21 mouse cellular contexts compared by ENCODE assay signal in genomic region chr14:54382641-54383040, GRCm38 (mm10). TPM values are rescaled to one million over a fixed set of nuclear protein-coding genes. Genes with fewer than 3 reads are reported as not detected.
DNase-seq lines count a peak whose midpoint lies in the region; ATAC-seq lines count a peak whose summit lies in the region.
"Had no signal": no experiment of that assay in that cellular context is flagged by ENCODE, and none has a peak within 500 bp of the region (broad histone marks: within the 10 kb centered on the region; RNA-seq: fewer than 3 reads in every experiment).

No protein-coding gene starts in this region.

- H3K4me3 ChIP-seq in intestine, embryonic 16.5 days (ENCODE audit: low read length) = no peak overlapping the region
- no peak overlapping the region for H3K4me3 ChIP-seq in intestine, embryonic 15.5 days (replicated peaks)
- no peak overlapping the region for H3K4me3 ChIP-seq in liver, embryonic 13.5 days (replicated peaks)
- H3K4me3 ChIP-seq in liver, embryonic 12.5 days = no peak overlapping the region
- H3K4me3 ChIP-seq in macrophage (ENCODE audit: inconsistent target) = no peak overlapping the region
- H3K4me3 ChIP-seq: embryonic facial prominence, embryonic 15.5 days; layer of hippocampus, adult 2 months; left cerebral cortex, adult 2 months; limb, embryonic 10.5 days; midbrain, embryonic 12.5 days; neural tube, embryonic 12.5 days had no signal

- no peaks in the 10 kb centered on the region for H3K9me3 ChIP-seq in intestine, embryonic 16.5 days (ENCODE audit: control insufficient read depth, low read length)
- H3K9me3 ChIP-seq in intestine, embryonic 15.5 days = no peaks in the 10 kb centered on the region
- no peaks in the 10 kb centered on the region for H3K9me3 ChIP-seq in liver, embryonic 13.5 days (replicated peaks)
- no peaks in the 10 kb centered on the region for H3K9me3 ChIP-seq in liver, embryonic 12.5 days (replicated peaks)
- H3K9me3 ChIP-seq: embryonic facial prominence, embryonic 15.5 days; limb, embryonic 10.5 days; midbrain, embryonic 12.5 days; neural tube, embryonic 12.5 days had no signal

- no peaks in the 10 kb centered on the region for H3K36me3 ChIP-seq in intestine, embryonic 16.5 days (ENCODE audit: control insufficient read depth, insufficient read depth, low read length)
- no peaks in the 10 kb centered on the region for H3K36me3 ChIP-seq in intestine, embryonic 15.5 days
- no peaks in the 10 kb centered on the region for H3K36me3 ChIP-seq in liver, embryonic 13.5 days
- 0 out of 2 replicates have a peak, but pooled peaks cover 3% of the 10 kb centered on the region for H3K36me3 ChIP-seq in liver, embryonic 12.5 days
- H3K36me3 ChIP-seq in macrophage (ENCODE audit: inconsistent target) = no peaks in the 10 kb centered on the region
- H3K36me3 ChIP-seq: embryonic facial prominence, embryonic 15.5 days; limb, embryonic 10.5 days; midbrain, embryonic 12.5 days; neural tube, embryonic 12.5 days had no signal

- no peak for ATAC-seq in intestine, embryonic 16.5 days
- ATAC-seq in intestine, embryonic 15.5 days = no peak
- ATAC-seq in liver, embryonic 13.5 days (ENCODE audit: low read depth) = no peak
- no peak for ATAC-seq in liver, embryonic 12.5 days
- ATAC-seq: activated CD4-positive, CD25-positive, alpha-beta regulatory T cell, adult 4 months; hindbrain, embryonic 16.5 days had no signal

- H3K4me2 ChIP-seq in intestine, embryonic 16.5 days (ENCODE audit: low read depth, low read length) = no peak overlapping the region
- H3K4me2 ChIP-seq in intestine, embryonic 15.5 days (replicated peaks) = no peak overlapping the region
- no peak overlapping the region for H3K4me2 ChIP-seq in liver, embryonic 13.5 days
- H3K4me2 ChIP-seq in liver, embryonic 12.5 days = no peak overlapping the region
- H3K4me2 ChIP-seq: embryonic facial prominence, embryonic 15.5 days; midbrain, embryonic 12.5 days; neural tube, embryonic 12.5 days had no signal

- H3K27me3 ChIP-seq in intestine, embryonic 16.5 days (replicated peaks; ENCODE audit: control insufficient read depth, insufficient read depth, low read length) = no peaks in the 10 kb centered on the region
- H3K27me3 ChIP-seq in intestine, embryonic 15.5 days (replicated peaks) = no peaks in the 10 kb centered on the region
- H3K27me3 ChIP-seq in liver, embryonic 13.5 days = no peaks in the 10 kb centered on the region
- H3K27me3 ChIP-seq in liver, embryonic 12.5 days (replicated peaks) = no peaks in the 10 kb centered on the region
- H3K27me3 ChIP-seq: CH12.LX; embryonic facial prominence, embryonic 15.5 days; midbrain, embryonic 12.5 days; neural tube, embryonic 12.5 days had no signal

- H3K27ac ChIP-seq in intestine, embryonic 16.5 days (ENCODE audit: low read length) = peak overlapping the region; percentile 71
- no peak overlapping the region; the same call in 1 of the 2 replicates for H3K27ac ChIP-seq in intestine, embryonic 15.5 days
- peak overlapping the region; percentile 66; the same call in 1 of the 2 replicates for H3K27ac ChIP-seq in liver, embryonic 13.5 days
- no peak overlapping the region for H3K27ac ChIP-seq in liver, embryonic 12.5 days
- H3K27ac ChIP-seq in macrophage = peak overlapping the region; percentile 72
- H3K27ac ChIP-seq: embryonic facial prominence, embryonic 15.5 days; layer of hippocampus, adult 2 months; left cerebral cortex, adult 2 months; limb, embryonic 10.5 days; midbrain, embryonic 12.5 days; neural tube, embryonic 12.5 days had no signal

- 74% methylated on average over 9 of the region's 9 CpGs for WGBS in intestine, embryonic 16.5 days
- 80% methylated on average over 9 of the region's 9 CpGs for WGBS in intestine, embryonic 15.5 days
- WGBS in liver, embryonic 13.5 days (ENCODE audit: insufficient replicate concordance) = 70% methylated on average over 9 of the region's 9 CpGs
- 60% methylated on average over 9 of the region's 9 CpGs for WGBS in liver, embryonic 12.5 days (ENCODE audit: insufficient replicate concordance)
- WGBS in macrophage (ENCODE audit: missing documents) = 56% methylated on average over 9 of the region's 9 CpGs

- H3K79me2 ChIP-seq in macrophage (ENCODE audit: inconsistent target) = peaks cover 86% of the 10 kb centered on the region; the same call in 1 of the 2 replicates

- peak overlapping the region; percentile 1; the same call in 1 of the 2 replicates for H3K9ac ChIP-seq in intestine, embryonic 16.5 days (ENCODE audit: low read depth, low read length)
- no peak overlapping the region for H3K9ac ChIP-seq in intestine, embryonic 15.5 days
- no peak overlapping the region for H3K9ac ChIP-seq in liver, embryonic 13.5 days
- no peak overlapping the region for H3K9ac ChIP-seq in liver, embryonic 12.5 days
- H3K9ac ChIP-seq: embryonic facial prominence, embryonic 15.5 days; midbrain, embryonic 12.5 days; neural tube, embryonic 12.5 days had no signal

- no peak for DNase-seq in liver, embryonic 13.5 days
- peak; percentile 46 for DNase-seq in R1 (ENCODE audit: low read depth, low spot score)
- no peak for DNase-seq in lung, postnatal 10 days
- no peak for DNase-seq in urinary bladder, adult 18-20 months (ENCODE audit: low spot score in 2 of 2)
- DNase-seq: adrenal gland, postnatal 10 days; cerebellum, adult 18-20 months; cerebellum, postnatal 25 days; lung, adult 2 months had no signal

- H3K4me1 ChIP-seq in intestine, embryonic 16.5 days (ENCODE audit: control insufficient read depth, insufficient read depth, low read length) = peaks cover 61% of the 10 kb centered on the region
- H3K4me1 ChIP-seq in intestine, embryonic 15.5 days (replicated peaks) = peaks cover 29% of the 10 kb centered on the region
- H3K4me1 ChIP-seq in liver, embryonic 13.5 days (replicated peaks) = peaks cover 50% of the 10 kb centered on the region
- H3K4me1 ChIP-seq in liver, embryonic 12.5 days = peaks cover 31% of the 10 kb centered on the region
- H3K4me1 ChIP-seq: embryonic facial prominence, embryonic 15.5 days; midbrain, embryonic 12.5 days; neural tube, embryonic 12.5 days had no signal

RNA-seq across cellular contexts. Expression of gene Oxa1l, which starts 22.0 kb away (rescaled TPM):
- 42.9 and 48.6 TPM in 2 replicates for polyA plus RNA-seq in intestine, embryonic 16.5 days (2015; fragmentation: Nextera tagmentation; extraction: Ambion mirVana)
- 41.7 and 48.8 TPM in 2 replicates for polyA plus RNA-seq in intestine, embryonic 15.5 days (2015; fragmentation: Nextera tagmentation; extraction: Ambion mirVana)
- polyA plus RNA-seq in liver, embryonic 13.5 days (2015; fragmentation: Nextera tagmentation; extraction: Ambion mirVana) = 21.4 and 22.3 TPM in 2 replicates
- polyA plus RNA-seq in liver, embryonic 12.5 days (2016; fragmentation: Nextera tagmentation; extraction: Ambion mirVana) = 24.9 and 27.3 TPM in 2 replicates
- total RNA-seq in macrophage (2018; cell fraction: chromatin; rRNA removed) = 100 to 1,000 TPM in 2 of 26 experiments, 10 to 100 TPM in 24; 16.9 to 118 (median 43.0) TPM
- total RNA-seq in macrophage (2018; cell fraction: cytosol; rRNA removed) = 10 to 100 TPM; 18.0 to 46.5 (median 34.2) TPM
- total RNA-seq in macrophage (2018; cell fraction: nucleus; rRNA removed) = 10 to 100 TPM; 15.1 to 86.6 (median 33.4) TPM
- 29.2 to 46.0 TPM (median 33.9 TPM) in 3 replicates for polyA plus RNA-seq in macrophage (2018)

RNA-seq across cellular contexts. Expression of gene Slc7a7, which starts 34.9 kb away (rescaled TPM):
- polyA plus RNA-seq in intestine, embryonic 16.5 days (2015; fragmentation: Nextera tagmentation; extraction: Ambion mirVana) = 93.8 and 111 TPM in 2 replicates
- 51.0 and 56.3 TPM in 2 replicates for polyA plus RNA-seq in intestine, embryonic 15.5 days (2015; fragmentation: Nextera tagmentation; extraction: Ambion mirVana)
- 8.6 and 10.3 TPM in 2 replicates for polyA plus RNA-seq in liver, embryonic 13.5 days (2015; fragmentation: Nextera tagmentation; extraction: Ambion mirVana)
- 8.4 and 8.5 TPM in 2 replicates for polyA plus RNA-seq in liver, embryonic 12.5 days (2016; fragmentation: Nextera tagmentation; extraction: Ambion mirVana)
- total RNA-seq in macrophage (2018; cell fraction: chromatin; rRNA removed) = 10 to 100 TPM; 15.0 to 82.0 (median 43.4) TPM
- total RNA-seq in macrophage (2018; cell fraction: cytosol; rRNA removed) = 100 to 1,000 TPM in 1 of 26 experiments, 10 to 100 TPM in 25; 33.4 to 102 (median 60.1) TPM
- total RNA-seq in macrophage (2018; cell fraction: nucleus; rRNA removed) = 10 to 100 TPM; 31.1 to 77.3 (median 52.1) TPM
- polyA plus RNA-seq in macrophage (2018) = 39.3 to 48.7 TPM (median 48.3 TPM) in 3 replicates

RNA-seq across cellular contexts. Expression of gene Mrpl52, which starts 44.1 kb away (rescaled TPM):
- polyA plus RNA-seq in intestine, embryonic 16.5 days (2015; fragmentation: Nextera tagmentation; extraction: Ambion mirVana) = 249 and 267 TPM in 2 replicates
- 270 and 308 TPM in 2 replicates for polyA plus RNA-seq in intestine, embryonic 15.5 days (2015; fragmentation: Nextera tagmentation; extraction: Ambion mirVana)
- 244 and 265 TPM in 2 replicates for polyA plus RNA-seq in liver, embryonic 13.5 days (2015; fragmentation: Nextera tagmentation; extraction: Ambion mirVana)
- polyA plus RNA-seq in liver, embryonic 12.5 days (2016; fragmentation: Nextera tagmentation; extraction: Ambion mirVana) = 269 and 282 TPM in 2 replicates
- 100 to 1,000 TPM in 6 of 26 experiments, 10 to 100 TPM in 20; 17.6 to 207 (median 72.8) TPM for total RNA-seq in macrophage (2018; cell fraction: chromatin; rRNA removed)
- 100 to 1,000 TPM; 115 to 228 (median 161) TPM for total RNA-seq in macrophage (2018; cell fraction: cytosol; rRNA removed)
- total RNA-seq in macrophage (2018; cell fraction: nucleus; rRNA removed) = 100 to 1,000 TPM in 4 of 26 experiments, 10 to 100 TPM in 22; 30.9 to 136 (median 67.5) TPM
- 40.3 to 199 TPM (median 94.6 TPM) in 3 replicates for polyA plus RNA-seq in macrophage (2018)

RNA-seq across cellular contexts. Expression of gene Mmp14, which starts 48.8 kb away (rescaled TPM):
- 89.7 and 90.7 TPM in 2 replicates for polyA plus RNA-seq in intestine, embryonic 16.5 days (2015; fragmentation: Nextera tagmentation; extraction: Ambion mirVana)
- polyA plus RNA-seq in intestine, embryonic 15.5 days (2015; fragmentation: Nextera tagmentation; extraction: Ambion mirVana) = 110 and 112 TPM in 2 replicates
- polyA plus RNA-seq in liver, embryonic 13.5 days (2015; fragmentation: Nextera tagmentation; extraction: Ambion mirVana) = 19.8 and 23.2 TPM in 2 replicates
- 36.7 and 38.2 TPM in 2 replicates for polyA plus RNA-seq in liver, embryonic 12.5 days (2016; fragmentation: Nextera tagmentation; extraction: Ambion mirVana)
- 100 to 1,000 TPM in 17 of 26 experiments, 10 to 100 TPM in 7, 1 to 10 TPM in 2; 6.7 to 532 (median 155) TPM for total RNA-seq in macrophage (2018; cell fraction: chromatin; rRNA removed)
- total RNA-seq in macrophage (2018; cell fraction: cytosol; rRNA removed) = 100 to 1,000 TPM in 14 of 26 experiments, 10 to 100 TPM in 10, 1 to 10 TPM in 2; 9.2 to 351 (median 147) TPM
- total RNA-seq in macrophage (2018; cell fraction: nucleus; rRNA removed) = 100 to 1,000 TPM in 18 of 26 experiments, 10 to 100 TPM in 8; 13.6 to 816 (median 329) TPM
- polyA plus RNA-seq in macrophage (2018) = 19.5 to 30.7 TPM (median 25.0 TPM) in 3 replicates

Comparison
In these comparisons a context has a peak if more than half of its experiments do, and no peak if none do; other contexts are left out.
1. H3K27ac ChIP-seq: peak in intestine, embryonic 16.5 days (single experiment), liver, embryonic 13.5 days (single experiment) and macrophage (single experiment); none in intestine, embryonic 15.5 days (single experiment) and liver, embryonic 12.5 days (single experiment).